Mouse (Mus musculus): Measurements from ENCODE around the gene Gm49353. TPM values are rescaled to one million over a fixed set of nuclear protein-coding genes. Genes with fewer than 3 reads are reported as not detected.

Gene Gm49353
- polyA plus RNA-seq, 1 experiment from 2014 or later, result 0.61 TPM

- Histone ChIP-seq H3K27me3 (replicated peaks; ENCODE audit: control insufficient read depth, insufficient read depth, low read length) (no peaks in the 10 kb centered on the region), H3K4me2 (ENCODE audit: low read depth, low read length) (no peak overlapping the region), H3K9ac (ENCODE audit: low read depth, low read length) (no peak overlapping the region), H3K9me3 (ENCODE audit: control insufficient read depth, low read length) (no peaks in the 10 kb centered on the region), H3K4me1 (ENCODE audit: control insufficient read depth, insufficient read depth, low read length) (no peaks in the 10 kb centered on the region), H3K36me3 (ENCODE audit: control insufficient read depth, insufficient read depth, low read length) (no peaks in the 10 kb centered on the region), H3K4me3 (ENCODE audit: low read length) (no peak overlapping the region), H3K27ac (ENCODE audit: low read length) (no peak overlapping the region)
- 96% methylated on average over 33 of the region's 33 CpGs for WGBS
- ATAC-seq, result no peak
Measured at GRCm38 (mm10) chr10:29196811-29197210, 1.9 kb upstream of the Gm49353 start.

- Histone ChIP-seq H3K27ac (ENCODE audit: low read length) (no peak overlapping the region), H3K4me1 (ENCODE audit: control insufficient read depth, insufficient read depth, low read length) (no peaks in the 10 kb centered on the region), H3K4me3 (ENCODE audit: low read length) (no peak overlapping the region), H3K9ac (ENCODE audit: low read depth, low read length) (no peak overlapping the region), H3K4me2 (ENCODE audit: low read depth, low read length) (no peak overlapping the region), H3K27me3 (replicated peaks; ENCODE audit: control insufficient read depth, insufficient read depth, low read length) (no peaks in the 10 kb centered on the region), H3K9me3 (ENCODE audit: control insufficient read depth, low read length) (no peaks in the 10 kb centered on the region), H3K36me3 (ENCODE audit: control insufficient read depth, insufficient read depth, low read length) (no peaks in the 10 kb centered on the region)
- 75% methylated on average over 3 of the region's 3 CpGs for whole genome bisulfite sequencing
- no peak for ATAC-seq
Measured at GRCm38 (mm10) chr10:29199835-29200234, 1.1 kb downstream of the Gm49353 start.

GRCm38 (mm10) chr10:29200609-29201008 is 1.9 kb downstream of the Gm49353 start:
- no peak for ATAC-seq
- 88% methylated on average over 1 of the region's 1 CpGs for WGBS
- no peak overlapping the region for H3K4me2 ChIP-seq (ENCODE audit: low read depth, low read length)
- no peak overlapping the region for H3K4me3 ChIP-seq (ENCODE audit: low read length)
- no peak overlapping the region for H3K27ac ChIP-seq (ENCODE audit: low read length)
- H3K9me3 ChIP-seq (ENCODE audit: control insufficient read depth, low read length), result no peaks in the 10 kb centered on the region
- no peaks in the 10 kb centered on the region for H3K27me3 ChIP-seq (replicated peaks; ENCODE audit: control insufficient read depth, insufficient read depth, low read length)
- no peaks in the 10 kb centered on the region for H3K4me1 ChIP-seq (ENCODE audit: control insufficient read depth, insufficient read depth, low read length)
- no peak overlapping the region for H3K9ac ChIP-seq (ENCODE audit: low read depth, low read length)
- no peaks in the 10 kb centered on the region for H3K36me3 ChIP-seq (ENCODE audit: control insufficient read depth, insufficient read depth, low read length)

GRCm38 (mm10) chr10:29206730-29207129 is 8.0 kb downstream of the Gm49353 start:
- Histone ChIP-seq H3K9me3 (ENCODE audit: control insufficient read depth, low read length) (no peaks in the 10 kb centered on the region), H3K4me3 (ENCODE audit: low read length) (no peak overlapping the region), H3K27ac (ENCODE audit: low read length) (no peak overlapping the region), H3K27me3 (replicated peaks; ENCODE audit: control insufficient read depth, insufficient read depth, low read length) (no peaks in the 10 kb centered on the region), H3K4me2 (ENCODE audit: low read depth, low read length) (no peak overlapping the region), H3K9ac (ENCODE audit: low read depth, low read length) (no peak overlapping the region), H3K36me3 (ENCODE audit: control insufficient read depth, insufficient read depth, low read length) (no peaks in the 10 kb centered on the region), H3K4me1 (ENCODE audit: control insufficient read depth, insufficient read depth, low read length) (no peaks in the 10 kb centered on the region)
- ATAC-seq, result no peak; the same call in 1 of the 2 replicates

GRCm38 (mm10) chr10:29208735-29209134 is 10.0 kb downstream of the Gm49353 start:
- 59% methylated on average over 3 of the region's 3 CpGs for WGBS
- H3K4me2 ChIP-seq (ENCODE audit: low read depth, low read length), result no peak overlapping the region

GRCm38 (mm10) chr10:29211453-29211852 is 12.7 kb downstream of the Gm49353 start, which contains the start of gene 9330159F19Rik:
9330159F19Rik (plus strand) TSS chr10:29211606.
- 8% methylated on average over 4 of the region's 4 CpGs for WGBS
- no peak within 1 kb of the TSS for H3K27ac ChIP-seq (ENCODE audit: low read length)
- peak; percentile 86 for ATAC-seq
- no peaks in the 10 kb centered on the region for H3K4me1 ChIP-seq (ENCODE audit: control insufficient read depth, insufficient read depth, low read length)
- no peaks in the 10 kb centered on the region for H3K36me3 ChIP-seq (ENCODE audit: control insufficient read depth, insufficient read depth, low read length)
- no peak within 1 kb of the TSS for H3K4me3 ChIP-seq (ENCODE audit: low read length)
- H3K9ac ChIP-seq (ENCODE audit: low read depth, low read length), result no peak within 1 kb of the TSS
- no peaks in the 10 kb centered on the region for H3K27me3 ChIP-seq (replicated peaks; ENCODE audit: control insufficient read depth, insufficient read depth, low read length)
- no peak within 1 kb of the TSS for H3K4me2 ChIP-seq (ENCODE audit: low read depth, low read length)
- no peaks in the 10 kb centered on the region for H3K9me3 ChIP-seq (ENCODE audit: control insufficient read depth, low read length)

More at GRCm38 (mm10) chr10:29208735-29209134, 10.0 kb downstream of the Gm49353 start:
- H3K9ac ChIP-seq (ENCODE audit: low read depth, low read length), result no peak overlapping the region
- ATAC-seq, result no peak
- H3K4me1 ChIP-seq (ENCODE audit: control insufficient read depth, insufficient read depth, low read length), result no peaks in the 10 kb centered on the region
- H3K9me3 ChIP-seq (ENCODE audit: control insufficient read depth, low read length), result no peaks in the 10 kb centered on the region
- H3K4me3 ChIP-seq (ENCODE audit: low read length), result no peak overlapping the region
- H3K27me3 ChIP-seq (replicated peaks; ENCODE audit: control insufficient read depth, insufficient read depth, low read length), result no peaks in the 10 kb centered on the region
- H3K36me3 ChIP-seq (ENCODE audit: control insufficient read depth, insufficient read depth, low read length), result no peaks in the 10 kb centered on the region
- no peak overlapping the region for H3K27ac ChIP-seq (ENCODE audit: low read length)

GRCm38 (mm10) chr10:29213534-29214100 is 14.9 kb downstream of the Gm49353 start:
- Histone ChIP-seq H3K4me2 (ENCODE audit: low read depth, low read length) (no peak overlapping the region), H3K36me3 (ENCODE audit: control insufficient read depth, insufficient read depth, low read length) (no peaks in the 10 kb centered on the region), H3K27me3 (replicated peaks; ENCODE audit: control insufficient read depth, insufficient read depth, low read length) (no peaks in the 10 kb centered on the region), H3K4me3 (ENCODE audit: low read length) (no peak overlapping the region), H3K9ac (ENCODE audit: low read depth, low read length) (no peak overlapping the region), H3K27ac (ENCODE audit: low read length) (no peak overlapping the region), H3K9me3 (ENCODE audit: control insufficient read depth, low read length) (no peaks in the 10 kb centered on the region), H3K4me1 (ENCODE audit: control insufficient read depth, insufficient read depth, low read length) (no peaks in the 10 kb centered on the region)
- WGBS, result 64% methylated on average over 3 of the region's 3 CpGs
- ATAC-seq, result no peak

- H3K4me1 ChIP-seq (ENCODE audit: control insufficient read depth, insufficient read depth, low read length), result no peaks in the 10 kb centered on the region
- H3K9me3 ChIP-seq (ENCODE audit: control insufficient read depth, low read length), result no peaks in the 10 kb centered on the region
- H3K36me3 ChIP-seq (ENCODE audit: control insufficient read depth, insufficient read depth, low read length), result no peaks in the 10 kb centered on the region
- H3K4me2 ChIP-seq (ENCODE audit: low read depth, low read length), result no peak overlapping the region
- H3K27ac ChIP-seq (ENCODE audit: low read length), result no peak overlapping the region
- no peak overlapping the region for H3K9ac ChIP-seq (ENCODE audit: low read depth, low read length)
- no peak for ATAC-seq
- H3K4me3 ChIP-seq (ENCODE audit: low read length), result no peak overlapping the region
- no peaks in the 10 kb centered on the region for H3K27me3 ChIP-seq (replicated peaks; ENCODE audit: control insufficient read depth, insufficient read depth, low read length)
- 89% methylated on average over 1 of the region's 1 CpGs for WGBS
Measured at GRCm38 (mm10) chr10:29216957-29217356, 18.2 kb downstream of the Gm49353 start.

- Histone ChIP-seq H3K27ac (ENCODE audit: low read length) (no peak overlapping the region), H3K4me1 (ENCODE audit: control insufficient read depth, insufficient read depth, low read length) (no peaks in the 10 kb centered on the region), H3K4me3 (ENCODE audit: low read length) (no peak overlapping the region), H3K36me3 (ENCODE audit: control insufficient read depth, insufficient read depth, low read length) (no peaks in the 10 kb centered on the region), H3K27me3 (replicated peaks; ENCODE audit: control insufficient read depth, insufficient read depth, low read length) (no peaks in the 10 kb centered on the region), H3K4me2 (ENCODE audit: low read depth, low read length) (no peak overlapping the region), H3K9ac (ENCODE audit: low read depth, low read length) (no peak overlapping the region), H3K9me3 (ENCODE audit: control insufficient read depth, low read length) (no peaks in the 10 kb centered on the region)
- WGBS, result 84% methylated on average over 2 of the region's 2 CpGs
- ATAC-seq, result no peak
Measured at GRCm38 (mm10) chr10:29217451-29217850, 18.7 kb downstream of the Gm49353 start.

- no peak for ATAC-seq
- Histone ChIP-seq H3K27ac (ENCODE audit: low read length) (no peak overlapping the region), H3K9ac (ENCODE audit: low read depth, low read length) (no peak overlapping the region), H3K9me3 (ENCODE audit: control insufficient read depth, low read length) (no peaks in the 10 kb centered on the region), H3K4me2 (ENCODE audit: low read depth, low read length) (no peak overlapping the region), H3K36me3 (ENCODE audit: control insufficient read depth, insufficient read depth, low read length) (no peaks in the 10 kb centered on the region), H3K4me1 (ENCODE audit: control insufficient read depth, insufficient read depth, low read length) (no peaks in the 10 kb centered on the region), H3K4me3 (ENCODE audit: low read length) (no peak overlapping the region), H3K27me3 (replicated peaks; ENCODE audit: control insufficient read depth, insufficient read depth, low read length) (no peaks in the 10 kb centered on the region)
- WGBS, result 83% methylated on average over 4 of the region's 4 CpGs
Measured at GRCm38 (mm10) chr10:29225329-29225728, 26.6 kb downstream of the Gm49353 start.

All from intestine, embryonic 16.5 days (tissue).